Mouse (Mus musculus) hematopoietic multipotent progenitor cell, adult 10-12 weeks (in vitro differentiated cells): ENCODE results near the gene Gtf3c2. TPM values are rescaled to one million over a fixed set of nuclear protein-coding genes. Genes with fewer than 3 reads are reported as not detected.

Source experiments
- polyA plus RNA-seq: library from polyadenylated mRNA; stranded (reverse); fragments of >175 nt; gene quantifications from 2 replicates; pipeline ENCODE4 v1.2.3, GENCODE M21; 2012; ENCODE audit warnings: low replicate concordance

Gtf3c2 gene
- 53.0 and 56.8 TPM in 2 replicates for polyA plus RNA-seq

GRCm38 (mm10) chr5:31179766-31180630, at the start of gene Gtf3c2, which contains the start of gene Gm29609:
Gtf3c2 (minus strand) TSS chr5:31180144.
Gm29609 (minus strand) TSS chr5:31179911.

GRCm38 (mm10) chr5:31220448-31221303, 40.7 kb upstream of the Gtf3c2 start, which contains the start of gene Ppm1g:
Ppm1g (minus strand) TSS chr5:31220687.

GRCm38 (mm10) chr5:31201742-31202590, 22.0 kb upstream of the Gtf3c2 start, which contains the start of gene Zfp513:
Zfp513 (minus strand) TSS chr5:31202303.

DNA sequence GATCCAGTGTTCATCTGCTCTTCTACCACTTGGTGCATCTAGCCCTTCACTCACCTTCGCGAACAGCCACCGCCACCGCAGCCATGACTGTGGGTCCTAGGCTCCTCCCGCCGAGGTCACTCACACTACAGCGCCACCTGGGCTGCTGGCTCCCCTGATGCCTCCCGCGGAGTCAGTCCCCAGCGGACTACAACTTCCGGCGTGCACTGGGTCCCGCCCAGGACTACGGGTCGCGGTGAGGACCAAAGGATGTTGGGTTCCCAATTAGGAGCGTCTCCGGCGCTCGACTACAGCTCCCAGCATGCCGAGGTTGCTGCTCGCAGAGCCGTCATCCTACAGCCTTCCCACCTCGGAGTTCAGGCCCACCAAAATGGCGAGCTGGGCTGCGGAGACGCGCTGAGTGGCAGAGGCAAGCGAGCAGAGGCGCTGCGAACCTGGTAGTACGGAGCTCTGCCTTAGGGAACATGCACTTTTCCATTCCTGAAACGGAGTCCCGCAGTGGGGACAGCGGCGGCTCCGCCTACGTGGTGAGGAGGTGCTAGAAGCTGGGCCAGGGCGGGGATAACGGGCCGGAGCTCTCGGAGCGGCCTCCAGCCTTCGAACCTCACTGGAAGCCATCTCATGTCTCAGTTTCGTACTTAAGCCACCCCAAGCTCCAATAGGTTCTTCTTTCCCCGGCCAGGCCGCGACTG, 13.1 kb upstream of the Gtf3c2 start, which contains the start of the genes Snx17 and Eif2b4:
Gene Snx17 (plus strand): TSS at position 289 of the 692 bp plus-strand sequence.
Gene Eif2b4 (minus strand): TSS at position 492 of the 692 bp plus-strand sequence.

DNA sequence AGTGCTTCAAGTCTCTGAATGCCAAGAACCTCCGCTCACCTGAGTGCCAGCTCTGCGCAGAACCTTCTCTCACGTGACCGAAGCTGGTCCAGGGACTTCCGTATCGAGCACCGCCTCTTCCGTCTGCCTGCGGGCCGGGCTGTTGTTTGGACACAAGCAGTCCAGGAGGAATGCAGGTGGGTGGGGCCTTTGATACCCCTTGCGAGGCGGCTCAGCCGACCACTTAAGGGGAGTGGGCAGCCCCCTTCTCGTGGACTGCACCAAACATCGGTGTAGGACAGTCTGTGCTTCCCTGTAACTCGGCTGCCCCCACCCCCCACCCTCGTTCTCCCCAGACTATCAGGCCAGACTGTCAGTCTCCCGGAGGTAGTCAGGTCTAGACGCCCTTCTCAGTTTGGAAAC, 25.8 kb downstream of the Gtf3c2 start, which contains the start of gene Mpv17:
Gene Mpv17 (minus strand): TSS at position 100 of the 402 bp plus-strand sequence.

DNA sequence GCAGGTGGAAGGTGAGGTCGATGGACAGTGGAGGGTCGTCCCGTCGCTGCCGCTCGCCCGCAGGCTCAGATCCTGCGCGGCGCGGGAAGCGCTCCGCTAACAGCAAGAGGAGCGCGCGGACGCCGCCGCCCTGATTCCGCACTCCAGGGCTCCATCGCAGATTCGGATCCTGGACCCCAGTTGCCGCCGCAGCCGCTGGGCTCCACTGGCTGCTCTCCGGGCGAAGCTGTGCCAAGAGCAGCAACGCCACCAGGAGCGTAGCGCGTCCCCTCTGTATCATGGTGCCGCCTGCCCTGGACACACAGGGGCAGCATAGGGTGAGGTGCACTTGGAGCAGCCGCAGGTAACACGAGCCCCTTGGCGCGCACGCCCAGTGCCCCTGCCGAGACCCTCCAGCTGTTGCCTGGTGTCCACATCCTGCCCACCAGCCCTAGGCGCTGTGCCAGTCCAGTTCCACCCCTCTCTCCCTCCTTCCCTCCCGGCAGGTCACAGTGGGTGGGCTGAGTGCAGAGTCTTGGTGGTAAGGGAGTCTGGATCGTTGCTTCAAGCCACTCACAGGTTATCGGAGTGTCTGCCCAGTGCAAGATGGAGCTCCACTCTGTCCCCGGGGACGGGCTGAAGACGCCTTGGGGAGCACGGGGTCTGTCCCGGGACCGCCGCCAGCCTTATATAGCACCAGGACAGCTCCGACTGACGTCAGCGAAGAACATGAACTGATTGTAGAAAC, 41.5 kb downstream of the Gtf3c2 start, which contains the start of gene Ucn:
Gene Ucn (minus strand): TSS at position 589 of the 727 bp plus-strand sequence.

DNA sequence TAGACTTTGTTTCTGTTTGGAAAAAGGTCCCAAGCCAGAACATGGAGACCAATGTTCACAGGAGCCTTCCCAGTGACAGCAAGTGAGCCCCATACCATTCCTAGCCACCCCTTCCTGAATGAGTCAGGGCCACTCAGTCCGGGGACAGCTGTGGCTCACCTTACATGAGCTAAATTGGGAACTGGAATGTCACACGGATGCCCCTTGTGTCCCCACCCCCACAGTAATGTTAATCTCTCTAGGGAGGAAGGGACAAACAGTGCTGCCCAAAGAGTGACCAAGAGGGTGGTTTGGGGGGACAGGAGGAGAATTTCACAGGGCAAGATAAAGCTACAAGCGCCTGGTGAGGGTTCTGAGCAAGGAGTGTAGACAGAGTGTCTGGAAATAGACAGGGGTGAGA, 63.6 kb downstream of the Gtf3c2 start, which contains the start of gene Trim54:
Gene Trim54 (plus strand): TSS at position 359 of the 400 bp plus-strand sequence.

GRCm38 (mm10) chr5:31108000-31108490, 71.9 kb downstream of the Gtf3c2 start, which contains the start of gene Slc30a3:
Slc30a3 (minus strand) TSS chr5:31108237.

Other genes starting within 250 kb of the Gtf3c2 start
- not detected in 2 replicates for gene Cgref1, start 234.6 kb downstream of the Gtf3c2 start, polyA plus RNA-seq
- 69.0 and 140 TPM in 2 replicates for gene Preb, start 219.8 kb downstream of the Gtf3c2 start, polyA plus RNA-seq
- not detected in 2 replicates for gene Tcf23, start 211.5 kb downstream of the Gtf3c2 start, polyA plus RNA-seq
- gene Atraid, start 131.8 kb downstream of the Gtf3c2 start, polyA plus RNA-seq, result 34.5 and 40.4 TPM in 2 replicates
- gene Slc5a6, start 131.2 kb downstream of the Gtf3c2 start, polyA plus RNA-seq, result 0.99 and 7.6 TPM in 2 replicates
- 138 and 183 TPM in 2 replicates for gene Cad, start 125.4 kb downstream of the Gtf3c2 start, polyA plus RNA-seq
- gene Dnajc5g, start 73.9 kb downstream of the Gtf3c2 start, polyA plus RNA-seq, result not detected in 2 replicates
- not detected in 2 replicates for gene Slc30a3, start 71.9 kb downstream of the Gtf3c2 start, polyA plus RNA-seq
- gene Trim54, start 63.4 kb downstream of the Gtf3c2 start, polyA plus RNA-seq, result not detected in 2 replicates
- not detected in 2 replicates for gene Ucn, start 41.3 kb downstream of the Gtf3c2 start, polyA plus RNA-seq
- gene Mpv17, start 25.9 kb downstream of the Gtf3c2 start, polyA plus RNA-seq, result 6.9 and 9.5 TPM in 2 replicates
- gene Gm29609, start 233 bp downstream of the Gtf3c2 start, polyA plus RNA-seq, result 12.7 and 18.1 TPM in 2 replicates
- gene Snx17, start 13.1 kb upstream of the Gtf3c2 start, polyA plus RNA-seq, result 32.7 and 32.9 TPM in 2 replicates
- gene Eif2b4, start 13.3 kb upstream of the Gtf3c2 start, polyA plus RNA-seq, result 82.6 and 198 TPM in 2 replicates
- gene Zfp513, start 22.2 kb upstream of the Gtf3c2 start, polyA plus RNA-seq, result 85.6 and 214 TPM in 2 replicates
- 143 and 183 TPM in 2 replicates for gene Ppm1g, start 40.5 kb upstream of the Gtf3c2 start, polyA plus RNA-seq
- 45.1 and 66.7 TPM in 2 replicates for gene Nrbp1, start 60.7 kb upstream of the Gtf3c2 start, polyA plus RNA-seq
- 0.39 and 0.83 TPM in 2 replicates for gene Gm9970, start 61.1 kb upstream of the Gtf3c2 start, polyA plus RNA-seq
- 12.7 and 31.3 TPM in 2 replicates for gene Krtcap3, start 71.5 kb upstream of the Gtf3c2 start, polyA plus RNA-seq
- 25.9 and 29.5 TPM in 2 replicates for gene Ift172, start 111.0 kb upstream of the Gtf3c2 start, polyA plus RNA-seq
- 0.55 and 1.1 TPM in 2 replicates for gene Fndc4, start 115.9 kb upstream of the Gtf3c2 start, polyA plus RNA-seq
- not detected in 2 replicates for gene Gckr, start 117.3 kb upstream of the Gtf3c2 start, polyA plus RNA-seq